Mouse (Mus musculus) embryonic fibroblast, embryonic 13.5 days (primary cell): Measurements from ENCODE around the gene Cd247.

Experiments
- CTCF ChIP-seq: IDR thresholded peaks from 2 replicates; pipeline ENCODE4 v1.5.1; 2011; ENCODE audit warnings: mild to moderate bottlenecking, control low read depth, low read length, moderate library complexity, borderline replicate concordance; ENCODE audit not compliant: insufficient read depth
- POLR2A ChIP-seq: IDR thresholded peaks from 2 replicates; pipeline ENCODE4 v1.6.1; 2011; ENCODE audit warnings: low read depth, mild to moderate bottlenecking, control low read depth, low read length, moderate library complexity

GRCm38 (mm10) chr1:165914416-165914801 lies 125.9 kb downstream of the Cd247 start:
- TF ChIP-seq POLR2A (no peak), CTCF (no peak)
